Mouse (Mus musculus) lung, postnatal 0 days (tissue): Measurements from ENCODE around the gene Krtap29-1.

Experiments used
- CTCF ChIP-seq: IDR thresholded peaks from 2 replicates; pipeline ENCODE4 v1.5.1; 2016; ENCODE audit warnings: antibody characterized with exemption, mild to moderate bottlenecking
- EP300 ChIP-seq: IDR thresholded peaks from 2 replicates; pipeline ENCODE4 v1.6.1; 2016; ENCODE audit warnings: antibody characterized with exemption, mild to moderate bottlenecking, control low read depth

GRCm38 (mm10) chr11:99978953-99979352 lies at the start of gene Krtap29-1:
- TF ChIP-seq CTCF (no peak), EP300 (no peak)
